Mouse (Mus musculus) liver, embryonic 11.5 days (tissue): ENCODE results near the gene Slc35b3. TPM values are rescaled to one million over a fixed set of nuclear protein-coding genes. Genes with fewer than 3 reads are reported as not detected.

Source experiments
- ATAC-seq: fragments of 200-750 bp; cut with Nextera tagmentation; replicated peaks from 2 replicates; pipeline ENCODE4 v1.8.0; 2017; ENCODE audit warnings: moderate number of reproducible peaks, mild to moderate bottlenecking, moderate TSS enrichment, moderate library complexity; ENCODE audit not compliant: low FRiP score
- DNase-seq: peaks from one replicate; pipeline ENCODE4 v3.0.0-alpha.2; 2017; ENCODE audit warnings: low spot score
- H3K27ac ChIP-seq: fragments of 300-500 bp; sonication (generic); 2 replicates; pipeline ENCODE4 v1.5.1; 2014; ENCODE audit warnings: mild to moderate bottlenecking, low read depth, low read length, control low read depth
- H3K27me3 ChIP-seq: fragments of 300-500 bp; sonication (generic); replicated peaks from 2 replicates; pipeline ENCODE4 v1.6.1; 2014; ENCODE audit warnings: low read length, mixed read lengths; ENCODE audit not compliant: control insufficient read depth, insufficient read depth
- H3K36me3 ChIP-seq: fragments of 300-500 bp; sonication (generic); 2 replicates; pipeline ENCODE4 v1.6.1; 2014; ENCODE audit warnings: mild to moderate bottlenecking, low read length, moderate library complexity, mixed read lengths; ENCODE audit not compliant: control insufficient read depth, insufficient read depth
- H3K4me1 ChIP-seq: fragments of 300-500 bp; sonication (generic); replicated peaks from 2 replicates; pipeline ENCODE4 v1.6.1; 2014; ENCODE audit warnings: low read length, mixed read lengths; ENCODE audit not compliant: control insufficient read depth, insufficient read depth
- H3K4me2 ChIP-seq: fragments of 300-500 bp; sonication (generic); 2 replicates; pipeline ENCODE4 v1.6.1; 2014; ENCODE audit warnings: mild to moderate bottlenecking, control low read depth, moderate library complexity
- H3K4me3 ChIP-seq: fragments of 300-500 bp; sonication (generic); 2 replicates; pipeline ENCODE4 v1.5.1; 2014; ENCODE audit warnings: low read depth, low read length, control low read depth
- H3K9ac ChIP-seq: fragments of 300-500 bp; sonication (generic); 2 replicates; pipeline ENCODE4 v1.6.1; 2014; ENCODE audit warnings: low read depth, low read length, control low read depth
- H3K9me3 ChIP-seq: fragments of 300-500 bp; sonication (generic); 2 replicates; pipeline ENCODE4 v1.6.1; 2016; ENCODE audit warnings: low read length, inconsistent platforms, mixed read lengths; ENCODE audit not compliant: control insufficient read depth
- WGBS: fragments of 180-500 bp; shearing (Covaris S2); extraction: QIAGEN DNeasy Blood & Tissue Kit; methylation state at CpG from one replicate; pipeline ENCODE4 v1.1.7; 2014; 5-methylcytosine and 5-hydroxymethylcytosine counted together
- polyA plus RNA-seq: library from polyadenylated mRNA; unstranded; fragments of >200 nt; fragmentation: Nextera tagmentation; extraction: Ambion mirVana; gene quantifications from 2 replicates; pipeline ENCODE4 v1.2.1, GENCODE M21; 2014

The Slc35b3 gene
- polyA plus RNA-seq, 1 experiment from 2014 or later: 24.9 TPM

- H3K36me3 ChIP-seq: no peaks in the 10 kb centered on the region
- no peak overlapping the region for H3K4me3 ChIP-seq
- no peak for DNase-seq
- H3K27ac ChIP-seq: no peak overlapping the region
- H3K27me3 ChIP-seq: no peaks in the 10 kb centered on the region
- no peak for ATAC-seq
- 77% methylated on average over 3 of the region's 3 CpGs for WGBS
- no peaks in the 10 kb centered on the region for H3K4me1 ChIP-seq
- H3K9me3 ChIP-seq: no peaks in the 10 kb centered on the region
- no peak overlapping the region for H3K9ac ChIP-seq
- H3K4me2 ChIP-seq: no peak overlapping the region
These were observed 20.2 kb upstream of the Slc35b3 start for GRCm38 (mm10) chr13:38980900-38981299.

GRCm38 (mm10) chr13:38976978-38977377 lies 16.3 kb upstream of the Slc35b3 start:
- H3K36me3 ChIP-seq: no peaks in the 10 kb centered on the region
- H3K4me1 ChIP-seq: no peaks in the 10 kb centered on the region
- whole genome bisulfite sequencing: 76% methylated on average over 6 of the region's 6 CpGs
- no peak for DNase-seq
- no peaks in the 10 kb centered on the region for H3K27me3 ChIP-seq
- no peak overlapping the region for H3K4me2 ChIP-seq
- no peaks in the 10 kb centered on the region for H3K9me3 ChIP-seq
- no peak overlapping the region for H3K9ac ChIP-seq
- no peak overlapping the region for H3K4me3 ChIP-seq
- no peak for ATAC-seq
- no peak overlapping the region for H3K27ac ChIP-seq

- Histone ChIP-seq H3K27ac (no peak overlapping the region), H3K9me3 (no peaks in the 10 kb centered on the region), H3K4me1 (no peaks in the 10 kb centered on the region), H3K9ac (no peak overlapping the region), H3K4me3 (no peak overlapping the region), H3K36me3 (no peaks in the 10 kb centered on the region), H3K4me2 (no peak overlapping the region), H3K27me3 (no peaks in the 10 kb centered on the region)
- DNase-seq: no peak
- no peak for ATAC-seq
- WGBS: 93% methylated on average over 5 of the region's 5 CpGs
These were observed 15.2 kb upstream of the Slc35b3 start for GRCm38 (mm10) chr13:38975853-38976252.

- no peak for DNase-seq
- Histone ChIP-seq H3K36me3 (no peaks in the 10 kb centered on the region), H3K9me3 (no peaks in the 10 kb centered on the region), H3K4me3 (no peak overlapping the region), H3K27ac (no peak overlapping the region), H3K9ac (no peak overlapping the region), H3K4me2 (no peak overlapping the region), H3K27me3 (no peaks in the 10 kb centered on the region), H3K4me1 (no peaks in the 10 kb centered on the region)
- WGBS: 38% methylated on average over 6 of the region's 6 CpGs
- ATAC-seq: no peak
These were observed 11.9 kb upstream of the Slc35b3 start for GRCm38 (mm10) chr13:38972602-38973001.

GRCm38 (mm10) chr13:38971047-38971446 lies 10.4 kb upstream of the Slc35b3 start:
- no peaks in the 10 kb centered on the region for H3K9me3 ChIP-seq
- no peaks in the 10 kb centered on the region for H3K36me3 ChIP-seq
- H3K9ac ChIP-seq: no peak overlapping the region
- DNase-seq (no peak), ATAC-seq (no peak)
- WGBS: 73% methylated on average over 4 of the region's 4 CpGs
- H3K27ac ChIP-seq: no peak overlapping the region
- no peaks in the 10 kb centered on the region for H3K27me3 ChIP-seq
- H3K4me2 ChIP-seq: no peak overlapping the region
- H3K4me1 ChIP-seq: no peaks in the 10 kb centered on the region
- no peak overlapping the region for H3K4me3 ChIP-seq

- 73% methylated on average over 1 of the region's 1 CpGs for WGBS
- H3K4me1 ChIP-seq: no peaks in the 10 kb centered on the region
- H3K27ac ChIP-seq: no peak overlapping the region
- ATAC-seq (peak; percentile 76), DNase-seq (no peak)
- H3K9me3 ChIP-seq: no peaks in the 10 kb centered on the region
- H3K36me3 ChIP-seq: no peaks in the 10 kb centered on the region
- H3K27me3 ChIP-seq: no peaks in the 10 kb centered on the region
- no peak overlapping the region for H3K4me2 ChIP-seq
- no peak overlapping the region for H3K4me3 ChIP-seq
- H3K9ac ChIP-seq: no peak overlapping the region
These were observed 6.8 kb upstream of the Slc35b3 start for GRCm38 (mm10) chr13:38967518-38967917.

GRCm38 (mm10) chr13:38966922-38967448 lies 6.3 kb upstream of the Slc35b3 start:
- Histone ChIP-seq H3K27me3 (no peaks in the 10 kb centered on the region), H3K4me2 (no peak overlapping the region), H3K4me3 (no peak overlapping the region), H3K9me3 (no peaks in the 10 kb centered on the region), H3K4me1 (no peaks in the 10 kb centered on the region), H3K9ac (no peak overlapping the region), H3K27ac (no peak overlapping the region), H3K36me3 (no peaks in the 10 kb centered on the region)
- DNase-seq (no peak), ATAC-seq (peak; percentile 43; the same call in 1 of the 2 replicates)
- WGBS: 83% methylated on average over 2 of the region's 2 CpGs

- WGBS: 78% methylated on average over 2 of the region's 2 CpGs
- DNase-seq (no peak), ATAC-seq (no peak)
- H3K27ac ChIP-seq: no peak overlapping the region
- H3K9me3 ChIP-seq: no peaks in the 10 kb centered on the region
- no peak overlapping the region for H3K4me3 ChIP-seq
- no peaks in the 10 kb centered on the region for H3K36me3 ChIP-seq
- no peak overlapping the region for H3K9ac ChIP-seq
- no peaks in the 10 kb centered on the region for H3K27me3 ChIP-seq
- no peak overlapping the region for H3K4me2 ChIP-seq
- peaks cover 10% of the 10 kb centered on the region; the same call in 1 of the 2 replicates for H3K4me1 ChIP-seq
These were observed 2.1 kb upstream of the Slc35b3 start for GRCm38 (mm10) chr13:38962771-38963170.

GRCm38 (mm10) chr13:38958037-38958436 lies 2.6 kb downstream of the Slc35b3 start:
- Histone ChIP-seq H3K36me3 (peaks cover 11% of the 10 kb centered on the region), H3K27me3 (no peaks in the 10 kb centered on the region), H3K9me3 (no peaks in the 10 kb centered on the region), H3K9ac (no peak overlapping the region), H3K4me3 (no peak overlapping the region), H3K4me2 (no peak overlapping the region), H3K4me1 (peaks cover 11% of the 10 kb centered on the region; the same call in 1 of the 2 replicates), H3K27ac (no peak overlapping the region)
- ATAC-seq (no peak), DNase-seq (no peak)
- WGBS: 81% methylated on average over 5 of the region's 5 CpGs
